Mouse (Mus musculus) neural tube, embryonic 12.5 days (tissue): ENCODE measurements around the gene Rasa2. TPM values are rescaled to one million over a fixed set of nuclear protein-coding genes. Genes with fewer than 3 reads are reported as not detected.
"Not testable (repeated sequence)": the region's sequence is repeated elsewhere in the genome, so short reads cannot be mapped to it uniquely, and the experiment has no call there.

Experiments
- ATAC-seq: fragments of 200-750 bp; cut with Nextera tagmentation; 2 replicates; pipeline ENCODE4 v1.8.0; 2017; ENCODE audit warnings: low read depth, mild to moderate bottlenecking, moderate TSS enrichment, moderate library complexity; ENCODE audit not compliant: low FRiP score
- H3K27ac ChIP-seq: fragments of 300-500 bp; sonication (generic); 2 replicates; pipeline ENCODE4 v1.5.1; 2016
- H3K27me3 ChIP-seq: fragments of 300-500 bp; sonication (generic); replicated peaks from 2 replicates; pipeline ENCODE4 v1.6.1; 2016; ENCODE audit warnings: mild to moderate bottlenecking
- H3K36me3 ChIP-seq: fragments of 300-500 bp; sonication (generic); 2 replicates; pipeline ENCODE4 v1.6.1; 2016; ENCODE audit warnings: mild to moderate bottlenecking
- H3K4me1 ChIP-seq: fragments of 300-500 bp; sonication (generic); 2 replicates; pipeline ENCODE4 v1.6.1; 2016
- H3K4me2 ChIP-seq: fragments of 300-500 bp; sonication (generic); replicated peaks from 2 replicates; pipeline ENCODE4 v1.6.1; 2016; ENCODE audit warnings: mild to moderate bottlenecking
- H3K4me3 ChIP-seq: fragments of 300-500 bp; sonication (generic); 2 replicates; pipeline ENCODE4 v1.5.1; 2016
- H3K9ac ChIP-seq: fragments of 300-500 bp; sonication (generic); 2 replicates; pipeline ENCODE4 v1.6.1; 2016; ENCODE audit warnings: mild to moderate bottlenecking
- H3K9me3 ChIP-seq: fragments of 300-500 bp; sonication (generic); 2 replicates; pipeline ENCODE4 v1.6.1; 2016; ENCODE audit warnings: mild to moderate bottlenecking
- WGBS: fragments of 180-500 bp; shearing (Covaris S2); methylation state at CpG from one replicate; pipeline ENCODE4 v1.1.7; 2016; 5-methylcytosine and 5-hydroxymethylcytosine counted together
- polyA plus RNA-seq: library from polyadenylated mRNA; unstranded; fragments of >200 nt; fragmentation: Nextera tagmentation; extraction: Ambion mirVana; gene quantifications from 2 replicates; pipeline ENCODE4 v1.2.1, GENCODE M21; 2016

The Rasa2 gene
- 16.4 and 17.9 TPM in 2 replicates for polyA plus RNA-seq

DNA sequence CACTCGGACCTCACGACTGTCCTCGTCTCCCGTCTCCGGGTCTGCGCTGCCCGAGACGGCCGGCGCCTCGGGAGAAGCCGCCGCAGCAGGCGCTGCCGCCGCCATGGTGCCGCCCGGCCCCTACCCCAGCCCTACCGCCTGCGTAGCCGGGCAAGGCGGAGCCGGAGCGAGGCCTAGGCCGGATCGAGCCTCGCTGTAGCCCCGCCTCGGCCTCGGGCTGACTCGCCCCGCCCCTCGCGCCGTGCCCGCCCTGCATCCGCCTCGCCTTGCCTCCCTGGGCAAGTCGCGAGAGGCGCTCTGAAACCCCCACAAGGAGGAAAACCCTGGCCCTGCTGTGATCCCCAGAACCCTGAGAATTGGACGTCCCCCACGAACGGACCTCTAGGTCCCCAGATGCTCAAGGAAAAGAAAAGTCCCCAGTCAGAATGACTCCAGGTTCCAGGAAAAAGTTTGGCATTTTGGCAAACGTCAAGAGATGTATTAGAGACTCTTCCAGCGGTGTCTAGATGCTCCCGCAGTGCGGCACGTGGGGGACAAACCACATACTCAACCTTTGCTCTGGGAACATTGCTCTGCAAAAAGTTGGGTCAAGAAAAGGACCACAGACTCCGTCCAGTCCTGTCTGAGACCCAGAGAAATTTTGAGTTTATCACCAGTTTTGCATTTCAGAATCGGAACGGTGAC lies at the start of gene Rasa2:
Gene Rasa2 (minus strand): TSS at position 229 of the 684 bp plus-strand sequence.
- H3K4me3 ChIP-seq: peak within 1 kb of the TSS; percentile 76
- peaks cover 5% of the 10 kb centered on the region; the same call in 1 of the 2 replicates for H3K4me1 ChIP-seq
- peak within 1 kb of the TSS; percentile 82 for H3K4me2 ChIP-seq
- WGBS: 3% methylated on average over 52 of the region's 52 CpGs
- peaks cover 5% of the 10 kb centered on the region; the same call in 1 of the 2 replicates for H3K27me3 ChIP-seq
- peak within 1 kb of the TSS; percentile 91 for H3K9ac ChIP-seq
- peak within 1 kb of the TSS; percentile 96 for H3K27ac ChIP-seq
- ATAC-seq: peak; percentile 98
- H3K36me3 ChIP-seq: no peaks in the 10 kb centered on the region
- no peaks in the 10 kb centered on the region for H3K9me3 ChIP-seq

GRCm38 (mm10) chr9:96678611-96679010 lies 47.2 kb upstream of the Rasa2 start:
- Histone ChIP-seq H3K27me3 (no peaks in the 10 kb centered on the region), H3K4me2 (no peak overlapping the region), H3K36me3 (no peaks in the 10 kb centered on the region), H3K4me3 (no peak overlapping the region), H3K9ac (no peak overlapping the region), H3K9me3 (no peaks in the 10 kb centered on the region), H3K27ac (no peak overlapping the region), H3K4me1 (no peaks in the 10 kb centered on the region)
- ATAC-seq: no peak
- 79% methylated on average over 5 of the region's 5 CpGs for WGBS

DNA sequence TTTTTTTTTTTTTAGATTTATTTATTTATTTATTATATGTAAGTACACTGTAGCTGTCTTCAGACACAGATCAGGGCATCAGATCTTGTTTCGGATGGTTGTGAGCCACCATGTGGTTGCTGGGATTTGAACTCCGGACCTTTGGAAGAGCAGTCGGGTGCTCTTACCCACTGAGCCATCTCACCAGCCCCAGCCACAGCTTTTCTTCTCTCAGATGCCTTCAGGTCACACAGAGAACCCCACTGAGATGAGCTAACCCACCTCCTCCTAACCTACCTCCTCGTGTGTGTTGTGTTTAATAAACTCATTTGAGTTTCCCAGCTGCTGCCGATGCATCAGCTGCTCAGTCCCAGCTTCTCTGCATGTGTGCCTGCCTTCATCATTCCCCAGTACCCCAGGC lies 46.3 kb upstream of the Rasa2 start:
- 87% methylated on average over 5 of the region's 5 CpGs for WGBS
- H3K9ac ChIP-seq, ATAC-seq, H3K27ac ChIP-seq, H3K9me3 ChIP-seq, H3K27me3 ChIP-seq, H3K4me3 ChIP-seq, H3K4me1 ChIP-seq, H3K4me2 ChIP-seq, H3K36me3 ChIP-seq: not testable (repeated sequence)

DNA sequence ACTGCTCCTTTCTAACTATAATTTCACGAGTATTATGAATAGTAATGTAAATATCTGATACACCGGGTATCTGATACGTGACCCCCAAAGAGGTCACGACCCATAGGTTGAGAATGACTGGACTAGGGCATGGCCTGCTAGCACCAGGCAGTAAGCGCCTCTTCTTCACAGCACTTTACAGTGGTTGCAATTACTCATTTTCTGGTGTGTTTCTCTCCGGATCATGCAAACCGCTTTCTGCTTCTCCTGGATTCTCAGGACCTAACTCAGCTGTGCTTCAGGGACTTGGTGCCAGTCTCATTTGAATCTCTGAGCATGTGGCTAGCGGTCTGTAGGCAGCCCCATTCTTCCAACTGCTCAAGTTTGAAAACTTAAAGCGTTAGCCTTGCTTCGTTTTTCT lies 45.3 kb upstream of the Rasa2 start:
- ATAC-seq: no peak
- H3K4me1 ChIP-seq: no peaks in the 10 kb centered on the region
- H3K4me3 ChIP-seq: no peak overlapping the region
- no peak overlapping the region for H3K27ac ChIP-seq
- no peak overlapping the region for H3K9ac ChIP-seq
- H3K36me3 ChIP-seq: no peaks in the 10 kb centered on the region
- H3K9me3 ChIP-seq: no peaks in the 10 kb centered on the region
- 88% methylated on average over 10 of the region's 10 CpGs for WGBS
- H3K4me2 ChIP-seq: no peak overlapping the region
- no peaks in the 10 kb centered on the region for H3K27me3 ChIP-seq

DNA sequence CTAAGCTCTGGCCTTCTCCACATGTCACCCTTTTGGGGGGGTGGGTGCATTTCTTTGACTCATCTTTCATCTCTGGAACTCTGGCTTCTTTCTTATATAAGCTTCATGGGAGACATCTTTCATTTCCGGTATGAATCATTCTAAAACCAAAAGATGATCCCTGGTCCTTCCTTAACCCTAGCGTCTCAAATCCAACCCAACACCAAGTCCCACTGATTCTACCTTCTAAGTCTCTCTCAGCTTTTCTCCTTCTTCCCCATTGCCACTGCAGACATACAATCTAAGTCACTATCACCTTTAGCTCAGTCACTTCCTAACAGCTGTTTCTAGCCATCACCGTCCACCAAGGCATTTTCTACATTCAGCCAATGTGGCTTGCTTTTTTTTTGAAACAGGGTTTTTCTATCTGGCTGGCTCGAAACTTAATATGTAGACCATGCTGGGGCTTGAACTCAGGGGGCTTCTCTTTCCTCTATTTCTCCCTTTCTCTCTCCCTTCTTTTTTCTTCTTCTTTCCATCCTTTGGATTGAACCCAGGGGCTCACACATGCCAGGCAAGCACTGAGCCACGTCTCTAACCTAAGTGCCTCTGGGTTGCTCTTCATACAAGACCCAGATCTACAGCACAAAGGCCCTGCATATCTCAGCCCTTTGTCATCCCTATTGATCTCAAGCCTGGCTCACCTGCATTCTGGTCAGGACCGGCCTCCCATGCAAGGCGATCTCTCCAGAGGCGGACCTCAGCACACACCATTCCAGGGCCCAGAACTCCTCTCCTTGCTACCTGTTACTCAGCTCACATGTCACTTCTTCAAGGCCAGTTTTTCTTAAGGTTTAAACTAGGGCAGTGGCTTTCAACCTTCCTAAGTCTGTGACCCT lies 44.6 kb upstream of the Rasa2 start:
- WGBS: 86% methylated on average over 8 of the region's 8 CpGs
- no peak for ATAC-seq
- no peak overlapping the region for H3K9ac ChIP-seq

GRCm38 (mm10) chr9:96675071-96675762 lies 43.8 kb upstream of the Rasa2 start:
- no peaks in the 10 kb centered on the region for H3K36me3 ChIP-seq
- H3K27me3 ChIP-seq: no peaks in the 10 kb centered on the region
- ATAC-seq: no peak
- no peak overlapping the region for H3K4me2 ChIP-seq
- WGBS: 48% methylated on average over 5 of the region's 5 CpGs
- no peaks in the 10 kb centered on the region for H3K9me3 ChIP-seq
- no peak overlapping the region for H3K27ac ChIP-seq
- no peaks in the 10 kb centered on the region for H3K4me1 ChIP-seq
- no peak overlapping the region for H3K4me3 ChIP-seq
- H3K9ac ChIP-seq: no peak overlapping the region

More for the DNA sequence above, 44.6 kb upstream of the Rasa2 start:
- H3K4me3 ChIP-seq: no peak overlapping the region
- no peak overlapping the region for H3K4me2 ChIP-seq
- no peaks in the 10 kb centered on the region for H3K27me3 ChIP-seq
- no peaks in the 10 kb centered on the region for H3K36me3 ChIP-seq
- no peaks in the 10 kb centered on the region for H3K9me3 ChIP-seq
- no peak overlapping the region for H3K27ac ChIP-seq
- no peaks in the 10 kb centered on the region for H3K4me1 ChIP-seq

GRCm38 (mm10) chr9:96674301-96674700 lies 42.9 kb upstream of the Rasa2 start:
- 89% methylated on average over 8 of the region's 8 CpGs for WGBS
- H3K27ac ChIP-seq: no peak overlapping the region
- H3K4me2 ChIP-seq: no peak overlapping the region
- H3K27me3 ChIP-seq: no peaks in the 10 kb centered on the region
- H3K9ac ChIP-seq: no peak overlapping the region
- ATAC-seq: no peak
- H3K4me1 ChIP-seq: no peaks in the 10 kb centered on the region
- H3K9me3 ChIP-seq: no peaks in the 10 kb centered on the region
- no peaks in the 10 kb centered on the region for H3K36me3 ChIP-seq
- no peak overlapping the region for H3K4me3 ChIP-seq

DNA sequence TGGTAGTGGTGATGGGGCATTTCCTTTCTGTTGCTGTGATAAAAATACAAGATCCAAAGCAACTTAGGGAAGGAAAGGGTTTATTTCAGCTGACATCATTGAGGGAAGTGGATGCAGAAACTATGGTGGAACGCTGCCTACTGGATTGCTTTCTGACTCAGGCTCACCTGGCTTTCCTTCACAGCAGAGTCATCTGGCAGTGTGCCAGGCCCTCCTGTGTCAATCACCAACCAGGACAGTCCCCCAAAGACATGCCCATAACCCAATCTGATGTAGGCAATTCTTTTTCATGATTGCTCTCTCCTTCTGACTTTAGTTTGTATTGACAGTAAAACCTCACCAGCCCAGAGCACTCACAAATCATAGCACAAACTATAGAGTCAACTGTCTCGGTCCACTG lies 41.0 kb upstream of the Rasa2 start:
- Histone ChIP-seq H3K36me3 (no peaks in the 10 kb centered on the region), H3K9me3 (no peaks in the 10 kb centered on the region), H3K4me1 (no peaks in the 10 kb centered on the region), H3K27ac (no peak overlapping the region), H3K9ac (no peak overlapping the region), H3K4me2 (no peak overlapping the region), H3K4me3 (no peak overlapping the region), H3K27me3 (no peaks in the 10 kb centered on the region)
- WGBS: 84% methylated on average over 2 of the region's 2 CpGs
- no peak for ATAC-seq

DNA sequence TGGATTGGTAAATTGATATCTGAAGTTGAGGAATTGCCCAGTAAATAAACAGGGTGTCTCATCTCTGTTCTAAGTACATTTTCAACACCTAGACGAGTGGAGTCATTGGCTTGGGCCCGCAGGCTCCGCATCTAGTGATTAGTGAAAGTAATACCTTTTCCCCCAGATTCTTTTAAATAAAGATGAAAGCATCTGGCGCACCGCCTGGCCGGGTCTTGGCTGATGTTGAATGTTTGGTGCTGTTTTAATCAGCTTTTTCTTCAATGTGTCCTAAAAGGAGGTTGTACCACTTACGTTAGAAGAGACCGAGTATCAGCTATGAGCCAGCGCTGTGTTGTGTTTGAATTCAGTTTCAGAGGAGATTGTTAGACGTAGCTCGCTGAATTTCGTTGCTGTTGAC lies 39.8 kb upstream of the Rasa2 start:
- Histone ChIP-seq H3K4me2 (no peak overlapping the region), H3K9me3 (no peaks in the 10 kb centered on the region), H3K27me3 (no peaks in the 10 kb centered on the region), H3K4me3 (no peak overlapping the region), H3K36me3 (no peaks in the 10 kb centered on the region), H3K9ac (no peak overlapping the region), H3K4me1 (no peaks in the 10 kb centered on the region), H3K27ac (no peak overlapping the region)
- WGBS: 95% methylated on average over 12 of the region's 12 CpGs
- ATAC-seq: no peak

GRCm38 (mm10) chr9:96669877-96670276 lies 38.5 kb upstream of the Rasa2 start:
- Histone ChIP-seq H3K9ac (peak overlapping the region; percentile 35; the same call in 1 of the 2 replicates), H3K9me3 (no peaks in the 10 kb centered on the region), H3K36me3 (no peaks in the 10 kb centered on the region), H3K4me2 (peak overlapping the region; percentile 55), H3K4me1 (no peaks in the 10 kb centered on the region), H3K27ac (peak overlapping the region; percentile 47), H3K27me3 (no peaks in the 10 kb centered on the region), H3K4me3 (peak overlapping the region; percentile 20)
- 5% methylated on average over 15 of the region's 15 CpGs for WGBS
- peak; percentile 100 for ATAC-seq

DNA sequence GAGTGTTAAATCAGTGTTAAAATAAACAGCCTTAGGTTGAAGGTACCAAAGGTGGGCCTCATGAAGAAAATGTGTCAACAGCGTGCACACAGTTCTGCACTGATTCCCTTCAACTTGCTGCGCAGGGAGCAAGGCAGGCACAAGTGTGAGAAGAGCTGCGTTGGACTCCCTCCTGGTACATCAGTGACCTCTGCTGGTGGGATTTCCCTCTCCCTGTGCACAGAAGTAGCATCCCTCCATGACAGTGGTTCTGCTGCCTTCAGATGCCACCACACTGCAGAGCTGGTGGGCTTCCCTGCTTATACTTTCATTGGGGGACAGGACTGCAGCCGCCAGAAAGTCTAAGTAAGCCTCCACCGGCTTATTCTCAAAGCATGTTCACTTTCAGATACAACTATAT lies 37.2 kb upstream of the Rasa2 start:
- Histone ChIP-seq H3K36me3 (no peaks in the 10 kb centered on the region), H3K27me3 (no peaks in the 10 kb centered on the region), H3K9me3 (no peaks in the 10 kb centered on the region), H3K4me1 (no peaks in the 10 kb centered on the region), H3K4me2 (no peak overlapping the region), H3K27ac (no peak overlapping the region), H3K4me3 (no peak overlapping the region), H3K9ac (no peak overlapping the region)
- 59% methylated on average over 5 of the region's 5 CpGs for WGBS
- ATAC-seq: 0 out of 2 replicates have a peak, but pooled peaks have one; percentile 51
